Mouse (Mus musculus): ENCODE results near the gene Gpr141.

The Gpr141 gene

DNA sequence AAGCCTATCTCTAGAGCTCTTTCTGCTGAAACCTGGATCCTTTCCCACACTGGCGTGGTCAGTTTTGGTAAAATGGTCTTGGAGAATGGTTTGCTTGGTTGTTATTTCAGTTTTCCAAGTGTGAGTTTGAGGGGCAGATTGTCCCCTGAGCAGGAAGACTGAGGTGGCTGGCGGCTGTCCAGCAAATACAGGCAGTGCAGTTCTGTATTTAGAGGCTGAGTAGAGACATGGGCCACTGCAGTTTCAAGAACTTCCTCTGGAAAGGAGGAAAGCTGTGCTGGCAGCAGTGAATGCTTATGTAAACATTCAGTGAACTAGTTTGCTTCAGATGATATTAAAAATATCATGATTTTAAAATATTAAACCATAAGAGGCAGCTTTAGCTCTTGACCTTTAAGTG, 93.2 kb downstream of the Gpr141 start:
- no peak for DNase-seq (ENCODE audit: low spot score)

DNA sequence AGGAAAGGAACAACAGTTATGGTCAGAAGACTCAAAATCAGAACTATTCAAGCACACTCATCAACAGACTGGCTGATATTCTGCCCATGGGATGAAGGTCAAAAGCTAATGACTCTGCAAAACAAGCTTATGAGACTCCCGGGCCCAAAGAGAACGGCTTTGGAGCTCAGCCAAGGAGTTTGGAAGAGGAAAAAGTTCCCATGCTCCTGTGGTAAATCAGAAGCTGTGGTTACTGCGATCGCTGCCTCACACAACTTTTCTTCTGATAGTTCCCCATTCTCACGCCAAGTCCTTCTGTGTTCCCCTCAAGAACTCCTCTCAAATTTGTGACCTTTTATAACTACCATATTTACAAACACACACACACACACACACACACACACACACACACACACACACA, 105.1 kb downstream of the Gpr141 start:
- no peak for DNase-seq (ENCODE audit: low spot score)

- no peak for DNase-seq (ENCODE audit: low spot score)
Observed at GRCm38 (mm10) chr13:19717201-19717600, 106.9 kb downstream of the Gpr141 start.

DNA sequence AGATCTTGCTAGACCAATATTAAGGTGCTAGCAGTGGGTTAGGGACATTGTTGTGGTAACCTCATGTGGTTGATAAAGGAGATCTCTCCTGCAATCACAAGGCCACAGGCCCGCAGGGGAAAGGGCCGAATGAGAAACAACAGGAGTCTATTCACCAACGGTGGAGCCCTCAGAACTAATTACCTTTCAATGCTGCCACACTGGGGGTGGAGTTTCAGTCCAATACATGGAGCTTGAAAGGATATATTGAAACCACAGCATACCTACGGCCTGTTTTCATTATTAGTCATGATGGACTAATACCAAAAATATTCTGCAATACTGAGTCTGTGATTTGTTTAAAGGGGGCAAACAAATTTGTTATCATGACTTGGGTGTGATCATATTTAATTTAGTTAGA, 120.3 kb downstream of the Gpr141 start:
- DNase-seq (ENCODE audit: low spot score): no peak

GRCm38 (mm10) chr13:19701443-19702078, 122.5 kb downstream of the Gpr141 start:
- DNase-seq (ENCODE audit: low spot score): no peak

GRCm38 (mm10) chr13:19700733-19701442, 123.2 kb downstream of the Gpr141 start:
- no peak for DNase-seq (ENCODE audit: low spot score)
